Mouse (Mus musculus) testis, postnatal 10 days (tissue): ENCODE data around the gene Nog.

Source experiments
- DNase-seq: peaks from one replicate; pipeline ENCODE4 v3.0.0; 2021; ENCODE audit warnings: low spot score

Nog gene

DNA sequence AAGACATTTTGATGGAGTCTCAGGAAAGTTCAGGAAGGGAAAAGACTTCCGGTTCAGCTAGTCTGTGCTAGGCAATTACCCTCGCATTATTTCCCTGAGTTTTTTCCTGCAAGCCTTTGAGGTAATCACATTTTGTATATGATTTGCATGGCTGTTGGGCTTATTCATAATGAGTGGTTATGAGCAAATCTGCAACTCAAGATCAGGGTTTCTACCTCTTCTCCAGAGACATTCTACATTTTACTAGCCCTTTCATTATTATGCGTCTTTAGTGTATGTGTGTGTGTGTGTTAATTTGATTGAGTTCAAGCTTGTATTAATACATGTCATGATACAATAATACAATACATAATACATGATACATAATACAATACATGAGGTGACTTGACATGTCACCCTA lies 34.6 kb downstream of the Nog start:
- DNase-seq: no peak

DNA sequence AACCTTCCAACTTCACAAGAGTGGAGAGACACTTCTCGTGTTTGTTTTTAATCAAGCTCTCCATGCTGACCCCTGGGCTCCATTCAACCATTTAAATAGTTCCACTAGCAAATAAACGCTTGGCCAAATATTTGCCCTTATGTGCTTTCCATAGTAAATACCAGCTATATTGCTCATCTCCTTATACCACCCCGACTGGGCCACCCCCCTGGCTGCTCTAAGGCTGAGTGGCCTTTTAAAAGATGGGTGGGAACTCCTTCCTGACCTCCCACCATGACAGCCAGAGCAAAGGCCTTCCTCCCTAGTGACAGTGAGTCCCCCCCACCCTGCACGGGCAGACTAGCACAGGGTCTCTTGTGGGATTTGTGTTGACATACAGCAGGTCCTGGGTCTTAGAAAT lies 37.1 kb downstream of the Nog start:
- DNase-seq: no peak

- DNase-seq: no peak
Measured at GRCm38 (mm10) chr11:89259338-89259915, 42.7 kb downstream of the Nog start.

- no peak for DNase-seq
Measured at GRCm38 (mm10) chr11:89257893-89258292, 44.2 kb downstream of the Nog start.

DNA sequence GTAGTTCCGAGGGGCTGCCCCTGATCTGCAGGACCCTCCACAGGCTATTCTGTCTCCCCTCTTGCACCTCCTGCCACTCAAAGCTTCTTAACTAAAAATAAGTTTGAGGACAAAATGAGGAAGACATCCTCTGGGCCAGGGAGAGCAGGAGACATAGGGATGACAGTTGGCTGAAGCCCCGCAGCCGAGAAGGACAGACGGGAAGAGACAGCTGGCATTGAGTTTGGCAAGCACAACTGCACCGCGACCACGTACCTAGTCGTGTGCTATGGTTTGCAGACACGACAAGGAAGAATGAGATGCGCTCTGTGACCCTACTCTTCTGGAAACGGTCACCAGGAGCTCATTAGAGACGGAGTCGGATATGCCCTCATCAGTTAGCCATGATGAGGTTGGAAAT lies 48.2 kb downstream of the Nog start:
- no peak for DNase-seq
